ENCODE assay signal across 9 mouse cellular contexts in the genomic region with DNA sequence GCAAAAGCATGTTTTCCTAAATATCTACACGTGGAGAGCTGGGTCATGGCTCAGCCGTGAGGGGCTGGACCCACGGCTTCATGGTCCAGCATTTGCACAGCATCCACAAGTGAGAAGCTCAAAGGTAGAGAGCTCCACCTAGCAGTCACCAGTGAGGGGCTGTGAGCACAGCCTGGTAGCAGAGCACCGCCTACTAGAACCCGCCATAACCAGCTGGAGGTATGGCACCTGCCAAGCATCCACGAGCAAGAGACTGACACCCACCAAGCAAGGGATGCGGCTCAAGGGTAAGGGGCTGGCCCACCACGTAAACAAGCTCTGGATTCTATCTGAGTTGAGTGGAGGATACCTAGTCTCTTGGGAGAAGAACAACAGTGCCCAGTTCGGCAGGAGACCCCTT. TPM values are rescaled to one million over a fixed set of nuclear protein-coding genes. Genes with fewer than 3 reads are reported as not detected.
DNase-seq lines count a peak whose midpoint lies in the region; ATAC-seq and TF ChIP-seq lines count a peak whose summit lies in the region.
"Had no signal": no experiment of that assay in that cellular context is flagged by ENCODE, and none has a peak within 500 bp of the region (broad histone marks: within the 10 kb centered on the region; RNA-seq: fewer than 3 reads in every experiment).

No protein-coding gene starts in this region.

- H3K4me3 ChIP-seq in gastrocnemius, adult 2 months, result peak overlapping the region; percentile 90
- H3K4me3 ChIP-seq in heart, embryonic 16.5 days (ENCODE audit: low read length), result peak overlapping the region; percentile 86
- H3K4me3 ChIP-seq in liver, embryonic 11.5 days (ENCODE audit: low read depth, low read length), result peak overlapping the region; percentile 82

- no peak for ATAC-seq in heart, embryonic 16.5 days (replicated peaks; ENCODE audit: extremely low read depth, insufficient read depth, low FRiP score)
- 0 out of 2 replicates have a peak, but pooled peaks have one; percentile 19 for ATAC-seq in liver, embryonic 11.5 days (replicated peaks; ENCODE audit: low FRiP score)

- no peaks in the 10 kb centered on the region for H3K9me3 ChIP-seq in heart, embryonic 16.5 days (replicated peaks; ENCODE audit: control insufficient read depth, low read length)
- H3K9me3 ChIP-seq in liver, embryonic 11.5 days (ENCODE audit: control insufficient read depth, low read length), result no peaks in the 10 kb centered on the region

- peaks cover 18% of the 10 kb centered on the region for H3K4me1 ChIP-seq in heart, embryonic 16.5 days (ENCODE audit: control insufficient read depth, insufficient read depth, low read length)
- peaks cover 25% of the 10 kb centered on the region for H3K4me1 ChIP-seq in liver, embryonic 11.5 days (replicated peaks; ENCODE audit: control insufficient read depth, insufficient read depth, low read length)

- intact Hi-C loops in gastrocnemius, adult 2 months (cut with DNase I), result loop anchor here (5.0 kb wide), 1 partner anchor 237 kb away; no protein-coding TSS in a partner anchor

- no peak for DNase-seq in gastrocnemius, adult 2 months
- DNase-seq in gastrocnemius, adult 18-20 months (ENCODE audit: low spot score), result no peak
- DNase-seq in ES-CJ7 (ENCODE audit: low read depth, low spot score), result peak; percentile 72
- DNase-seq in liver, embryonic 11.5 days (ENCODE audit: low spot score), result no peak
- DNase-seq in thymus, postnatal 4 days, result peak; percentile 38
- DNase-seq in right cerebral cortex, postnatal 4 days, result no peak
- no peak for DNase-seq in right cerebral cortex, postnatal 14 days

- peak overlapping the region; percentile 71 for H3K4me2 ChIP-seq in heart, embryonic 16.5 days (ENCODE audit: low read depth, low read length)
- peak overlapping the region; percentile 88 for H3K4me2 ChIP-seq in liver, embryonic 11.5 days

- WGBS in heart, embryonic 16.5 days, result 73% methylated on average over 9 of the region's 9 CpGs
- WGBS in liver, embryonic 11.5 days, result 76% methylated on average over 9 of the region's 9 CpGs

- peaks cover 20% of the 10 kb centered on the region for H3K36me3 ChIP-seq in heart, embryonic 16.5 days (ENCODE audit: control insufficient read depth, insufficient read depth)
- peaks cover 17% of the 10 kb centered on the region for H3K36me3 ChIP-seq in liver, embryonic 11.5 days (ENCODE audit: control insufficient read depth, insufficient read depth, low read length)

- no peak for TF ChIP-seq CTCF in gastrocnemius, adult 2 months (IDR thresholded peaks at IDR 0.05)

- H3K27ac ChIP-seq in gastrocnemius, adult 2 months, result no peak overlapping the region
- no peak overlapping the region for H3K27ac ChIP-seq in heart, embryonic 16.5 days (ENCODE audit: low read length)
- peak overlapping the region; percentile 65 for H3K27ac ChIP-seq in liver, embryonic 11.5 days (ENCODE audit: low read depth, low read length)

- peak overlapping the region; percentile 81 for H3K9ac ChIP-seq in heart, embryonic 16.5 days (ENCODE audit: low read length)
- peak overlapping the region; percentile 79 for H3K9ac ChIP-seq in liver, embryonic 11.5 days (ENCODE audit: low read depth, low read length)

- no peaks in the 10 kb centered on the region for H3K27me3 ChIP-seq in heart, embryonic 16.5 days (ENCODE audit: control insufficient read depth, insufficient read depth, low read length)
- H3K27me3 ChIP-seq in liver, embryonic 11.5 days (replicated peaks; ENCODE audit: control insufficient read depth, insufficient read depth, low read length), result no peaks in the 10 kb centered on the region

RNA-seq across cellular contexts. Expression of a gene that starts 1.1 kb away (rescaled TPM):
- 10 to 100 TPM; 17.6 to 18.4 TPM for total RNA-seq in gastrocnemius, adult 2 months (2021)
- total RNA-seq in gastrocnemius, adult 18-20 months (2021), result 10 to 100 TPM; 14.2 to 16.6 TPM
- polyA plus RNA-seq in heart, embryonic 16.5 days (2015; fragmentation: Nextera tagmentation; extraction: Ambion mirVana), result 104 and 107 TPM in 2 replicates
- polyA plus RNA-seq in liver, embryonic 11.5 days (2014; fragmentation: Nextera tagmentation; extraction: Ambion mirVana), result 190 and 212 TPM in 2 replicates

RNA-seq across cellular contexts. Expression of a gene that starts 5.9 kb away (rescaled TPM):
- total RNA-seq in gastrocnemius, adult 2 months (2021), result 100 to 1,000 TPM; 122 to 149 TPM
- 100 to 1,000 TPM; 109 to 151 TPM for total RNA-seq in gastrocnemius, adult 18-20 months (2021)
- polyA plus RNA-seq in heart, embryonic 16.5 days (2015; fragmentation: Nextera tagmentation; extraction: Ambion mirVana), result 3,045 and 3,399 TPM in 2 replicates
- polyA plus RNA-seq in liver, embryonic 11.5 days (2014; fragmentation: Nextera tagmentation; extraction: Ambion mirVana), result 6,297 and 6,318 TPM in 2 replicates

RNA-seq across cellular contexts. Expression of a gene that starts 16.1 kb away (rescaled TPM):
- under 1 TPM in 1 of 2 experiments, not detected in 1; 0.39 TPM for total RNA-seq in gastrocnemius, adult 2 months (2021)
- not detected for total RNA-seq in gastrocnemius, adult 18-20 months (2021)
- polyA plus RNA-seq in heart, embryonic 16.5 days (2015; fragmentation: Nextera tagmentation; extraction: Ambion mirVana), result 0.35 and 0.71 TPM in 2 replicates
- polyA plus RNA-seq in liver, embryonic 11.5 days (2014; fragmentation: Nextera tagmentation; extraction: Ambion mirVana), result 2.3 and 3.2 TPM in 2 replicates
- total RNA-seq: layer of hippocampus, postnatal 14 days had no signal

RNA-seq across cellular contexts. Expression of a gene that starts 21.1 kb away (rescaled TPM):
- total RNA-seq in gastrocnemius, adult 2 months (2021), result 1 to 10 TPM; 5.5 to 8.4 TPM
- total RNA-seq in gastrocnemius, adult 18-20 months (2021), result 1 to 10 TPM; 8.1 to 9.6 TPM
- polyA plus RNA-seq in heart, embryonic 16.5 days (2015; fragmentation: Nextera tagmentation; extraction: Ambion mirVana), result not detected in 2 replicates
- polyA plus RNA-seq in liver, embryonic 11.5 days (2014; fragmentation: Nextera tagmentation; extraction: Ambion mirVana), result not detected in 2 replicates

RNA-seq across cellular contexts. Expression of a gene that starts 23.1 kb away (rescaled TPM):
- 10 to 100 TPM; 13.1 to 22.9 TPM for total RNA-seq in gastrocnemius, adult 2 months (2021)
- 10 to 100 TPM; 22.6 to 22.9 TPM for total RNA-seq in gastrocnemius, adult 18-20 months (2021)
- polyA plus RNA-seq in heart, embryonic 16.5 days (2015; fragmentation: Nextera tagmentation; extraction: Ambion mirVana), result 3.4 TPM in 2 replicates
- polyA plus RNA-seq in liver, embryonic 11.5 days (2014; fragmentation: Nextera tagmentation; extraction: Ambion mirVana), result 4.9 and 5.8 TPM in 2 replicates

Comparison
In these comparisons a context has a peak if more than half of its experiments do, and no peak if none do; other contexts are left out.
1. DNase-seq: peak in ES-CJ7 (single experiment) and thymus, postnatal 4 days (single experiment); none in gastrocnemius, adult 2 months (single experiment), gastrocnemius, adult 18-20 months (single experiment), liver, embryonic 11.5 days (single experiment), right cerebral cortex, postnatal 4 days (single experiment) and right cerebral cortex, postnatal 14 days (single experiment).
2. Peak in every context shown above with its lines, with median percentiles within 50 percentile points of each other: H3K4me3 ChIP-seq.